Mouse (Mus musculus): ENCODE measurements at regions not wholly inside any gene's neighbourhood (a gene's known extent, or its start where the extent isn't known, plus 50 kb on each side); places are given as distances from the start of the nearest gene placed in this dataset.
"Not testable (repeated sequence)": the region's sequence is repeated elsewhere in the genome, so short reads cannot be mapped to it uniquely, and the experiment has no call there.

DNA sequence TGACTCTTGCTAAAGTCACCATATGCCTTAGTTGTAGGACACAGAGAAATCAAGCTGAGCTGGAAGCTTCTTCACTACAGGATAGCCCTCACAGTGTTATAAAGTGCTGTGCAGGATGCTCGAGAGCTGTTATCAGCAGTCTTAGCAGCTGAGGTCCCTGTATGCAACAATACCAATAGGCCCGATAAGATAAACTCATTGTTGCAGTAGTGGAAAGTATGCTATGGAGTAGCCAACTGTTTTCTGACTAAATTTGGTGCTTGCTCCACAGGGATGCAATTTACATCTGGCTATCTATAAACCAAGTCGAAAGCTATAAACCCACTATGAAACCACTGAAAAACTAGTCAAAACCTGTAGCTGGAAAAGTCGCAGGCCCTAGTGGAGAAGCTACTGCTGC lies 715.3 kb upstream of the Diaph2 start:
- intact Hi-C loops (cut with DNase I): no loop called here
- no peak for DNase-seq

DNA sequence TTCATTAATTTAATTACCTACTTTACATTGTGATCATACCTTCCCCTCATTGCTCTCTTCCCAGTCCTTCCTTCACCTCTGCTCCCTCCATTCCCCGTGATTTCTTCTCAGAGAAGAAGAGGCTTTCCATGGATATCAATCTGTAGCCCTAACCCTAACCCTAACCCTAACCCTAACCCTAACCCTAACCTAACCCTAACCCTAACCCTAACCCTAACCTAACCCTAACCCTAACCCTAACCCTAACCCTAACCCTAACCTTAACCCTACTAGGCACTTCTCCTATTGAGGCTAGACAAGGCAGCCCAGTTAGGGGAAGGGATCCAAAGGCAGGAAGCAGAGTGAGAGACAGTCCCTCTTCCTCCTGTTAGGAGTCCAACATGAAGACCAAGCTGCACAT lies 693.1 kb upstream of the Diaph2 start:
- DNase-seq: not testable (repeated sequence)
- intact Hi-C loops (cut with DNase I): loop anchor here (10.0 kb wide), 1 partner anchor 58 kb away; no protein-coding TSS in a partner anchor

DNA sequence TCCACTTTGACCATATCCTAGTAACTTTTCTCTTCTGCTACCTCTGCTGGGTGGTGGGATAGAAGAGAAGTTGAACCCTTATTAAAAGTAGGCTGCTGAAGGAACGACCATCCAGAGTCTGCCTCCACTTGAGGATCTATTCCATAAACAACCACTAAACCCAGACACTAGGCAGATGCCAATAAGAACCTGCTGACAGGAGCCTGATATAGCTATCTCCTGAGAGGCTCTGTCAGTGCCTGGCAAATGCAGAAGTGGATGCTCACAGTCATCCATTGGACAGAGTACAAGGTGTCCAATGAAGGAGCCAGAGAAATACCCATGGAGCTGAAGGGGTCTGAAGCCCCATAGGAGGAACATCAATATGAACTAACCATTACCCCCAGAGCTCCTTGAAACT lies 653.7 kb upstream of the Diaph2 start:
- DNase-seq; intact Hi-C loops (cut with DNase I): not testable (repeated sequence)

DNA sequence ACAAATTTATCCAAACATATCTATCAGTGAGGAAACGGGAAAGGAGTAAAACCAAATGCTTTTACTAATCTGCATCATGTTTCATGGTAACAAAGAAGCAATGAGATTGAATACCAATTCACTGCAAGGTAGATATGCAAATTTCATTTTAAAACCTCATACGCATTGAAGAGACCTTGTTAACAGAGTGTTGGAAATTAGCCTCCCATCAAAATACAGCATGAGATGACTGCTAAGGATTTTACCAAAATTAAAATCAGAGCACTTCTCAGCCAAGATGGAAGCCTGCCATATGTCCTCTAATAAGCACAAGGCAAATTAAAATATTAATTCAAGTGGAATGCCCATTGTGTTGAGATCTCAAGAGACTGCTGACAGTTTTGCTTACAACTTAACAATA lies 651.2 kb upstream of the Diaph2 start:
- intact Hi-C loops (cut with DNase I): no loop called here
- DNase-seq: no peak

DNA sequence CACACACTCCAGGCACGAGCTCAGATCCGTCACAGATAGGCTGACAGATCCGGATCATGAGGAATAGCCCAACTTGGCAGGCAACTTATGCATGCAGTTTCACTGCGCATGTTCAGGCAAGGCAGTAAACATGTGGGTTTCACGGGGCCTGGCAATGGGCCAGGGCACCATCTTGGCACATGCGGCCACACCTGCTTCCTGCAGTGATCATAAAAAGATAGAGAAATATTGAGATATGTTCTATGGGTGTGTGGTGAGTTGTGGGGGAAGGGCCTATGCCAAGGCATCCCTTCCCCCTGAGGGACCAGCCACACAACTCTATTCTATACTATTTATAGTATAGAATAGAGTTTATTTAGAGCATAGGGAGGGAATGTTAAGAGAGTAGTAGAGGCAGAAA lies 647.3 kb upstream of the Diaph2 start:
- intact Hi-C loops (cut with DNase I): no loop called here
- no peak for DNase-seq

DNA sequence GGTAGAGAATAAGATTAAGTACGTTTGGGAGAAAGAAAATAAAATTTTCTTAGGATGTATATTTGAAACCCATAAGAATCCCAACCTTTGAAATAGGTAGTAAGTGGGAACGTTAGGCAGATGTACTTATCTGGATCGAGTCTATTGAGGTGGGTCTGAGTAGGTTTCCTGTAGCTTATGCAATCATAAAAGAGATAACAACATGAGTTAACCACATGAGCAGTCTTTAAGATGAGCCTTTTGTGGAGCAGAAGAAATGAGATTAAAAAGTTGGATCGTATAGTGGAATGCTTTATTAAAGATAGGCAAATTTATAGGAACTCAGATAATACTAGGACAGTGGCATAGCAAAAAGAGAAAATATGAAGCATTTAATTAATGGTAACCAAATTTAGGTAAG lies 646.3 kb upstream of the Diaph2 start:
- intact Hi-C loops (cut with DNase I): no loop called here
- DNase-seq: no peak

All from gastrocnemius, postnatal 36 days (tissue).